Mouse (Mus musculus) liver, embryonic 14 days (tissue): ENCODE measurements around the gene T. TPM values are rescaled to one million over a fixed set of nuclear protein-coding genes. Genes with fewer than 3 reads are reported as not detected.

Experiments
- polyA plus RNA-seq: library from polyadenylated mRNA; depleted of rRNA; stranded (reverse); fragments of >200 nt; gene quantifications from 2 replicates; pipeline ENCODE4 v1.2.3, GENCODE M21; 2012; rRNA removed

T gene
- 0.02 TPM in 1 of 2 replicates, not detected in the other for polyA plus RNA-seq

DNA sequence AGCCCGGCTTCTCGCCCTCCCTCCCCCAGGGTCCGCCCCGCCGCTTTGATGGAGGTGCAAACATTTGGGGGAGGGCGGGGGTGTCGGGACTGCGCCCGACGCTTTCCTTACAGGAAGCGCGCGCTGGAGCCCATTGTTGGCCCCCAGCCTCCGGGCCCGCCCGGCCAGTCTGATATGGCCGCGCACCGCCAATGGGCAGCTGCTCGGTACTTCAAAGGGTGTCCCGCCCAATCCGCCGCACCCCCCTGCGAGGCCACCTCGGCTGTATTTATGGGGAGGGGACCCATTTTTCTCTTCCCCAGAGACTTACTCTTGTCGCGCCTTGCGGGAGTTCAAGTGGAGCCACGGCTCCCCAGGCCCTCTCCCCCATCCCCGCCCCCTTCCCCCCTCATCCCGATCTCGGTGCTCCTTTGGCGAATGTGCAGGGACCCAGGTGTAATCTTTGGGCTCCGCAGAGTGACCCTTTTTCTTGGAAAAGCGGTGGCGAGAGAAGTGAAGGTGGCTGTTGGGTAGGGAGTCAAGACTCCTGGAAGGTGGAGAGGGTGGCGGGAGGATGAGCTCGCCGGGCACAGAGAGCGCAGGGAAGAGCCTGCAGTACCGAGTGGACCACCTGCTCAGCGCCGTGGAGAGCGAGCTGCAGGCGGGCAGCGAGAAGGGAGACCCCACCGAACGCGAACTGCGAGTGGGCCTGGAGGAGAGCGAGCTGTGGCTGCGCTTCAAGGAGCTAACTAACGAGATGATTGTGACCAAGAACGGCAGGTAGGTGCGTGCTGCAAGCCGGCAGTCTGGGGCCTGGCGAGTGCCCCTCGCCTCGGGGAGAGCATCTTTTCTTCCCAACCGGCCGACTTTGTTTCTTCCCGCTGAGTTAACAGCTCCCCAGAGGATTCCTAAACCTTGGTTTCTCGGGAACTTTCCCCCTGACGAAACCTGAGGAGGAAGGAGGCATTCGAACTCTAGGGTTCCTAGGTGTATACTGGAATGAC lies at the start of gene T:
TSS of gene T (plus strand) at position 446 of the 983 bp plus-strand sequence.

Other genes with a start within 250 kb of the T start
- gene Ccr6, start 198.4 kb upstream of the T start, polyA plus RNA-seq = 0.06 and 0.08 TPM in 2 replicates
- gene Mpc1, start 151.5 kb upstream of the T start, polyA plus RNA-seq = 47.4 and 54.1 TPM in 2 replicates
- 45.4 and 50.0 TPM in 2 replicates for gene Sft2d1, start 123.3 kb upstream of the T start, polyA plus RNA-seq
- 0.03 and 0.06 TPM in 2 replicates for gene Prr18, start 97.0 kb upstream of the T start, polyA plus RNA-seq
- gene T2, start 78.4 kb upstream of the T start, polyA plus RNA-seq = 0.03 and 0.07 TPM in 2 replicates
- gene Pde10a, start 90.9 kb downstream of the T start, polyA plus RNA-seq = 0.50 and 0.55 TPM in 2 replicates
- not detected in 2 replicates for gene Gm17087, start 132.5 kb downstream of the T start, polyA plus RNA-seq